Comparison of ENCODE assay signal across 10 mouse cellular contexts in the genomic region with DNA sequence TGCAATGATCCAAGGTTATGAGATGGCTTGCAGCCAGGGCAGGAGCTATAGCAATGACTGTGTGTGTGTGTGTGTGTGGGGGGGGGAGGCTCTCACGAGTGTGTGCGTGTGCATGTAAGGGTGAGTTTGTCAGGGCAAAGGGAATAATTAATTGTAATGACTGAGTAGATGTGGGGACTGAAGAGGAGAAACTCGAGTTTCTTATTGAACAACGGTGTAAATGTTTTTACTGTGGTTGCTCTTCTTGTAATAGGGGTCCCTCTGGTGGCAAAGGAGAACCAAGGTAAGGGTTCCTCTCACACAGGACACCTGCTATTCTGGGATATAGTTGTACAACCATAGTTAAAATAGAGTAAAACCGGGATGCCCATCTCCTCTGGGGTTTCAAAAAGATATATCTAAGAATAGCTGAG.
A peak's percentile ranks its signal among the peaks of the same experiment; 100 is the strongest.
DNase-seq lines count a peak whose midpoint lies in the region; ATAC-seq and TF ChIP-seq lines count a peak whose summit lies in the region.
"Had no signal": no experiment of that assay in that cellular context is flagged by ENCODE, and none has a peak within 500 bp of the region (broad histone marks: within the 10 kb centered on the region; RNA-seq: fewer than 3 reads in every experiment).

No protein-coding gene starts in this region.

- peak; percentile 44; the same call in 1 of the 2 replicates for ATAC-seq in hindbrain, embryonic 11.5 days (ENCODE audit: low FRiP score)
- no peak for ATAC-seq in Patski
- ATAC-seq in forebrain, postnatal 0 days = peak; percentile 51; the same call in 1 of the 2 replicates
- ATAC-seq in kidney, postnatal 0 days (replicated peaks; ENCODE audit: low FRiP score, low read depth) = peak; percentile 66
- peak; percentile 69 for ATAC-seq in stomach, embryonic 16.5 days (ENCODE audit: insufficient read depth, low FRiP score)

- no peak overlapping the region for H3K27ac ChIP-seq in hindbrain, embryonic 11.5 days (ENCODE audit: low read depth, low read length)
- no peak overlapping the region for H3K27ac ChIP-seq in hindbrain, embryonic 10.5 days
- H3K27ac ChIP-seq in forebrain, postnatal 0 days (ENCODE audit: low read depth, low read length) = no peak overlapping the region
- H3K27ac ChIP-seq in kidney, postnatal 0 days = no peak overlapping the region
- no peak overlapping the region for H3K27ac ChIP-seq in stomach, embryonic 16.5 days (ENCODE audit: low read length)
- H3K27ac ChIP-seq: embryonic facial prominence, embryonic 13.5 days; liver, embryonic 15.5 days had no signal

- H3K4me3 ChIP-seq in hindbrain, embryonic 11.5 days (ENCODE audit: low read depth, low read length) = no peak overlapping the region
- no peak overlapping the region for H3K4me3 ChIP-seq in hindbrain, embryonic 10.5 days
- H3K4me3 ChIP-seq in C2C12 (ENCODE audit: insufficient read depth, poor library complexity, severe bottlenecking) = no peak overlapping the region
- H3K4me3 ChIP-seq in forebrain, postnatal 0 days (ENCODE audit: low read depth, low read length) = no peak overlapping the region
- H3K4me3 ChIP-seq in kidney, postnatal 0 days (replicated peaks; ENCODE audit: low read depth, low read length) = no peak overlapping the region
- H3K4me3 ChIP-seq in stomach, embryonic 16.5 days (replicated peaks; ENCODE audit: low read length) = no peak overlapping the region
- H3K4me3 ChIP-seq: embryonic facial prominence, embryonic 13.5 days; liver, embryonic 15.5 days had no signal

- POLR2A ChIA-PET in Patski (lab: Charles Lee) = no interaction called here

- CTCF ChIA-PET in Patski (lab: Charles Lee) = interaction anchor here (0.9 to 6.8 kb wide), 11 partner anchors 9 to 255 kb away, joined by 3 to 37 read pairs (median 4); no protein-coding TSS in a partner anchor

- WGBS in hindbrain, embryonic 11.5 days = 27% methylated on average over 5 of the region's 5 CpGs
- WGBS in hindbrain, embryonic 10.5 days = 41% methylated on average over 5 of the region's 5 CpGs
- WGBS in forebrain, postnatal 0 days = 42% methylated on average over 5 of the region's 5 CpGs
- 16% methylated on average over 5 of the region's 5 CpGs for WGBS in kidney, postnatal 0 days
- WGBS in stomach, embryonic 16.5 days = 18% methylated on average over 5 of the region's 5 CpGs

- no peak overlapping the region for H3ac ChIP-seq in C2C12 (ENCODE audit: control insufficient read depth, insufficient read length, low read depth)

- no peaks in the 10 kb centered on the region for H3K36me3 ChIP-seq in hindbrain, embryonic 11.5 days (ENCODE audit: control insufficient read depth, insufficient read depth, low read length)
- no peaks in the 10 kb centered on the region for H3K36me3 ChIP-seq in hindbrain, embryonic 10.5 days
- no peaks in the 10 kb centered on the region for H3K36me3 ChIP-seq in C2C12 (ENCODE audit: control insufficient read depth, insufficient read depth)
- no peaks in the 10 kb centered on the region for H3K36me3 ChIP-seq in forebrain, postnatal 0 days (ENCODE audit: insufficient read depth)
- H3K36me3 ChIP-seq in kidney, postnatal 0 days (ENCODE audit: insufficient read depth, low read length) = no peaks in the 10 kb centered on the region
- no peaks in the 10 kb centered on the region for H3K36me3 ChIP-seq in stomach, embryonic 16.5 days (ENCODE audit: control insufficient read depth, insufficient read depth, low read length)
- H3K36me3 ChIP-seq: embryonic facial prominence, embryonic 13.5 days; liver, embryonic 15.5 days had no signal

- H3K9me3 ChIP-seq in hindbrain, embryonic 11.5 days (ENCODE audit: control insufficient read depth, low read length) = no peaks in the 10 kb centered on the region
- no peaks in the 10 kb centered on the region for H3K9me3 ChIP-seq in hindbrain, embryonic 10.5 days
- no peaks in the 10 kb centered on the region for H3K9me3 ChIP-seq in forebrain, postnatal 0 days (ENCODE audit: low read length)
- no peaks in the 10 kb centered on the region for H3K9me3 ChIP-seq in kidney, postnatal 0 days (replicated peaks; ENCODE audit: low read length)
- no peaks in the 10 kb centered on the region for H3K9me3 ChIP-seq in stomach, embryonic 16.5 days (replicated peaks; ENCODE audit: control insufficient read depth, low read length)
- H3K9me3 ChIP-seq: embryonic facial prominence, embryonic 13.5 days; liver, embryonic 15.5 days had no signal

- no peak overlapping the region for H3K4me2 ChIP-seq in hindbrain, embryonic 11.5 days (replicated peaks; ENCODE audit: low read depth, low read length)
- H3K4me2 ChIP-seq in forebrain, postnatal 0 days (ENCODE audit: low read depth) = no peak overlapping the region
- H3K4me2 ChIP-seq in kidney, postnatal 0 days (ENCODE audit: low read length) = no peak overlapping the region
- H3K4me2 ChIP-seq in stomach, embryonic 16.5 days (ENCODE audit: low read depth, low read length) = no peak overlapping the region
- H3K4me2 ChIP-seq: embryonic facial prominence, embryonic 13.5 days; liver, embryonic 15.5 days had no signal

- TF ChIP-seq CTCF in C2C12 (IDR thresholded peaks at IDR 0.05; ENCODE audit: control insufficient read depth, insufficient read depth, insufficient read length) (peak; percentile 14), Patski (IDR thresholded peaks at IDR 0.05) (peak; percentile 67)
- TF ChIP-seq CTCF in forebrain, postnatal 0 days (IDR thresholded peaks at IDR 0.05; ENCODE audit: low read depth) = peak; percentile 72
- peak; percentile 84 for TF ChIP-seq CTCF in kidney, postnatal 0 days (IDR thresholded peaks at IDR 0.05; ENCODE audit: low read depth)

- H3K9ac ChIP-seq in hindbrain, embryonic 11.5 days (ENCODE audit: low read depth, low read length) = no peak overlapping the region
- no peak overlapping the region for H3K9ac ChIP-seq in forebrain, postnatal 0 days
- H3K9ac ChIP-seq in kidney, postnatal 0 days (ENCODE audit: low read depth, low read length) = no peak overlapping the region
- H3K9ac ChIP-seq in stomach, embryonic 16.5 days (ENCODE audit: low read length) = no peak overlapping the region
- H3K9ac ChIP-seq: embryonic facial prominence, embryonic 13.5 days; liver, embryonic 15.5 days had no signal

- H3K79me2 ChIP-seq in C2C12 (ENCODE audit: control insufficient read depth, insufficient read depth) = no peaks in the 10 kb centered on the region

- in situ Hi-C loops in Patski (cut with MboI; ENCODE audit: low pct_unique_long_range_greater_than_20kb) = no loop called here

- no peaks in the 10 kb centered on the region for H3K79me3 ChIP-seq in C2C12 (ENCODE audit: low read depth)

- peak; percentile 26 for DNase-seq in hindbrain, embryonic 11.5 days (ENCODE audit: low spot score)
- DNase-seq in hindbrain, embryonic 10.5 days (ENCODE audit: low spot score) = no peak
- no peak for DNase-seq in Patski (ENCODE audit: low read depth, low spot score)
- DNase-seq in forebrain, postnatal 0 days = peak; percentile 49
- peak; percentile 87 for DNase-seq in kidney, postnatal 0 days (ENCODE audit: low spot score)
- DNase-seq in urinary bladder, adult 2 months (ENCODE audit: low spot score) = no peak

- H3K4me1 ChIP-seq in hindbrain, embryonic 11.5 days (replicated peaks; ENCODE audit: control insufficient read depth, insufficient read depth, low read length) = no peaks in the 10 kb centered on the region
- H3K4me1 ChIP-seq in hindbrain, embryonic 10.5 days (replicated peaks) = no peaks in the 10 kb centered on the region
- H3K4me1 ChIP-seq in forebrain, postnatal 0 days (ENCODE audit: insufficient read depth) = no peaks in the 10 kb centered on the region
- H3K4me1 ChIP-seq in kidney, postnatal 0 days (replicated peaks; ENCODE audit: insufficient read depth, low read length) = 0 out of 2 replicates have a peak, but pooled peaks cover 5% of the 10 kb centered on the region
- H3K4me1 ChIP-seq in stomach, embryonic 16.5 days (ENCODE audit: control insufficient read depth, insufficient read depth, low read length) = no peaks in the 10 kb centered on the region
- H3K4me1 ChIP-seq: embryonic facial prominence, embryonic 13.5 days; liver, embryonic 15.5 days had no signal

- H3K27me3 ChIP-seq in hindbrain, embryonic 11.5 days (ENCODE audit: control insufficient read depth, insufficient read depth, low read length) = no peaks in the 10 kb centered on the region
- H3K27me3 ChIP-seq in hindbrain, embryonic 10.5 days (ENCODE audit: insufficient read depth, poor library complexity, severe bottlenecking) = 0 out of 2 replicates have a peak, but pooled peaks cover 2% of the 10 kb centered on the region
- H3K27me3 ChIP-seq in C2C12 (ENCODE audit: control insufficient read depth, insufficient read depth, insufficient read length) (no peaks in the 10 kb centered on the region), Patski (no peaks in the 10 kb centered on the region)
- H3K27me3 ChIP-seq in forebrain, postnatal 0 days (ENCODE audit: insufficient read depth, low read length) = no peaks in the 10 kb centered on the region
- no peaks in the 10 kb centered on the region for H3K27me3 ChIP-seq in kidney, postnatal 0 days (ENCODE audit: insufficient read depth, low read length)
- H3K27me3 ChIP-seq in stomach, embryonic 16.5 days (ENCODE audit: control insufficient read depth, insufficient read depth, low read length) = no peaks in the 10 kb centered on the region
- H3K27me3 ChIP-seq: embryonic facial prominence, embryonic 13.5 days; liver, embryonic 15.5 days had no signal

TF ChIP-seq in C2C12, 6 proteins besides CTCF, POLR2A, EP300 and RAD21:
- no peak for TF ChIP-seq CEBPB (IDR thresholded peaks at IDR 0.05; ENCODE audit: low read depth)
- TF ChIP-seq MYOD1 (IDR thresholded peaks at IDR 0.05; ENCODE audit: control insufficient read depth, insufficient read length, low read depth) = no peak
- TF ChIP-seq MYOG (IDR thresholded peaks at IDR 0.05; ENCODE audit: control insufficient read depth, extremely low read depth, insufficient read length) = no peak
- no peak for TF ChIP-seq MAX (IDR thresholded peaks at IDR 0.05)
- TF ChIP-seq USF1 (IDR thresholded peaks at IDR 0.05; ENCODE audit: low read depth) = no peak
- no peak for TF ChIP-seq FOSL1 (IDR thresholded peaks at IDR 0.05; ENCODE audit: insufficient read depth, low read length, poor library complexity, severe bottlenecking)

Comparison
In these comparisons a context has a peak if more than half of its experiments do, and no peak if none do; other contexts are left out.
1. DNase-seq: peak in hindbrain, embryonic 11.5 days (single experiment), forebrain, postnatal 0 days (single experiment) and kidney, postnatal 0 days (single experiment); none in hindbrain, embryonic 10.5 days (single experiment), Patski (single experiment) and urinary bladder, adult 2 months (single experiment).
2. CTCF ChIP-seq: peak in every context shown above with its lines; median percentile 84 in kidney, postnatal 0 days; 72 in forebrain, postnatal 0 days; 67 in Patski; 14 in C2C12.